Mouse (Mus musculus): ENCODE data around the gene Hist1h1b. TPM values are rescaled to one million over a fixed set of nuclear protein-coding genes. Genes with fewer than 3 reads are reported as not detected.
"Not testable (repeated sequence)": the region's sequence is repeated elsewhere in the genome, so short reads cannot be mapped to it uniquely, and the experiment has no call there.

The Hist1h1b gene
- 1.6 and 1.7 TPM in 2 replicates for polyA plus RNA-seq (2014; fragmentation: Nextera tagmentation; extraction: Ambion mirVana)

GRCm38 (mm10) chr13:21779767-21780731 is at the start of gene Hist1h1b:
Gene Hist1h1b (minus strand): TSS chr13:21780625.
- H3K9ac ChIP-seq: peak within 1 kb of the TSS; percentile 32
- H3K27me3 ChIP-seq (ENCODE audit: control insufficient read depth, insufficient read depth, low read length): no peaks in the 10 kb centered on the region
- peak; percentile 55 for DNase-seq (ENCODE audit: low spot score)
- peak within 1 kb of the TSS; percentile 33 for H3K4me3 ChIP-seq (replicated peaks; ENCODE audit: low read length)
- no peaks in the 10 kb centered on the region for H3K36me3 ChIP-seq (replicated peaks; ENCODE audit: control insufficient read depth, insufficient read depth)
- H3K4me2 ChIP-seq (replicated peaks): peak within 1 kb of the TSS; percentile 69
- H3K27ac ChIP-seq: peak within 1 kb of the TSS; percentile 63
- no peaks in the 10 kb centered on the region for H3K9me3 ChIP-seq (ENCODE audit: control insufficient read depth, low read length)
- under 1% methylated on average over 44 of the region's 44 CpGs for WGBS
- ATAC-seq (ENCODE audit: low FRiP score): no peak
- peaks cover 22% of the 10 kb centered on the region for H3K4me1 ChIP-seq (replicated peaks; ENCODE audit: control insufficient read depth, insufficient read depth, low read length)

GRCm38 (mm10) chr13:21828511-21828910 is 48.1 kb upstream of the Hist1h1b start:
- no peaks in the 10 kb centered on the region for H3K36me3 ChIP-seq (replicated peaks; ENCODE audit: control insufficient read depth, insufficient read depth)
- no peaks in the 10 kb centered on the region for H3K27me3 ChIP-seq (ENCODE audit: control insufficient read depth, insufficient read depth, low read length)
- H3K9me3 ChIP-seq (ENCODE audit: control insufficient read depth, low read length): no peaks in the 10 kb centered on the region
- no peak overlapping the region for H3K4me2 ChIP-seq (replicated peaks)
- ATAC-seq (ENCODE audit: low FRiP score): no peak
- no peaks in the 10 kb centered on the region for H3K4me1 ChIP-seq (replicated peaks; ENCODE audit: control insufficient read depth, insufficient read depth, low read length)
- no peak overlapping the region for H3K27ac ChIP-seq
- no peak overlapping the region for H3K4me3 ChIP-seq (replicated peaks; ENCODE audit: low read length)
- H3K9ac ChIP-seq: no peak overlapping the region
- WGBS: 82% methylated on average over 3 of the region's 3 CpGs
- DNase-seq (ENCODE audit: low spot score): no peak

DNA sequence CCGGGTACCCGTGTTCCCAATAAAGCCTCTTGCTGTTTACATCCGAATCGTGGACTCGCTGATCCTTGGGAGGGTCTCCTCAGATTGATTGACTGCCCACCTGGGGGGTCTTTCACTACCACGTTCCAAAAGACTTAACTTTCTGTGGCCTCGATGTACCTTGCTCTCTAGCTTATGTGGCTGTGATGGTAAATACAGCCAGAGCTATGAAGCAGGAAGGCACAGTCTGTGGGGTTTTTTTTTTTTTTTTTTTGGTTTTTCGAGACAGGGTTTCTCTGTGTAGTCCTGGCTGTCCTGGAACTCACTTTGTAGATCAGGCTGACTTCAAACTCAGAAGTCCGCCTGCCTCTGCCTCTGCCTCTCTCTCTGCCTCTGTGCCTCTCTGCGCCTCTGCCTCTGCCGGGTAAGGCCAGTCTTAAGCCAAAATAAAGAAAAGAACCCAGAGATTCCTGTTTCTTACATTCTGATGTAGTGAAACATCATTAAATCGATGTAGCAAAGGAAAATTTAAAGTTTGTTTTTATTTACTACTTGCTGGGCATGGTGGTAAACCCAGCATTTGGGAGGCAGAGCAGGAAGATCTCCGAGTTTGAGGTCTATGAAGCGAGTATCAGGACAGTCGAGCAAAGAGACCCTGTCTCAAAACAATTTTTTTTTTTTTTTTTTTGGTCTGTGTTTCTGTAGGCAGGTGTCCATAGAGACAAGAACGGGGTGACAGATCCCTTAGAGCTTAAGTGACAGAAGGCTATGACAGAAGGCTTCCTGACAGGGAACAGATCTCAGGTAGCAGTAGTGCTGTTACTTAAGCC is 39.9 kb upstream of the Hist1h1b start:
- WGBS: 76% methylated on average over 6 of the region's 16 CpGs
- H3K9ac ChIP-seq; H3K27ac ChIP-seq; DNase-seq (ENCODE audit: low spot score); ATAC-seq (ENCODE audit: low FRiP score); H3K4me2 ChIP-seq (replicated peaks); H3K9me3 ChIP-seq (ENCODE audit: control insufficient read depth, low read length); H3K27me3 ChIP-seq (ENCODE audit: control insufficient read depth, insufficient read depth, low read length); H3K4me3 ChIP-seq (replicated peaks; ENCODE audit: low read length); H3K4me1 ChIP-seq (replicated peaks; ENCODE audit: control insufficient read depth, insufficient read depth, low read length); H3K36me3 ChIP-seq (replicated peaks; ENCODE audit: control insufficient read depth, insufficient read depth): not testable (repeated sequence)

DNA sequence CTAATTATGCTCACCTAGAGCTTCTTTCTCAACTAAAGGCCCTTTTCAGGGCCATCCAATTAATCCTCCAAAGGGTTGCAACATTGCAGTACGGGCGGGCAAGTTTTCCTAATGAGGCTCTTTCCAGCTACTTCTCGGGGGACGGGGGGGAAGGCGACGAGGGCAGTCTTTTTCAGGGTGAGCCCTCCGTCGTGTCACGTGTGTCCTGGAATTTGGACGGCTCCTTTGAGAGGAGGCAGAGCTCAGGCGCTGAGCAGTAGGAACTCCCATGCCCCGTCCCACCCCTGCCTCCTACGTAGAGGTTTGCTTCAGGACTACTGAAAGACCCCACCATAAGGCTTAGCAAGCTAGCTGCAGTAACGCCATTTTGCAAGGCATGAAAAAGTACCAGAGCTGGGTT is 31.7 kb upstream of the Hist1h1b start:
- H3K4me3 ChIP-seq (replicated peaks; ENCODE audit: low read length): not testable (repeated sequence)

GRCm38 (mm10) chr13:21811539-21811938 is 31.1 kb upstream of the Hist1h1b start, which contains the start of gene Hist1h4m:
Gene Hist1h4m (plus strand): TSS chr13:21811746.
- H3K36me3 ChIP-seq (replicated peaks; ENCODE audit: control insufficient read depth, insufficient read depth); H3K27me3 ChIP-seq (ENCODE audit: control insufficient read depth, insufficient read depth, low read length); DNase-seq (ENCODE audit: low spot score); H3K27ac ChIP-seq; H3K9ac ChIP-seq; H3K4me1 ChIP-seq (replicated peaks; ENCODE audit: control insufficient read depth, insufficient read depth, low read length); H3K9me3 ChIP-seq (ENCODE audit: control insufficient read depth, low read length); H3K4me3 ChIP-seq (replicated peaks; ENCODE audit: low read length): not testable (repeated sequence)
- WGBS: no CpG with 5 or more reads among the region's 24 CpGs
- peak; percentile 67 for ATAC-seq (ENCODE audit: low FRiP score)
- peak within 1 kb of the TSS; percentile 47 for H3K4me2 ChIP-seq (replicated peaks)

More for the DNA sequence above, 31.7 kb upstream of the Hist1h1b start:
- H3K36me3 ChIP-seq (replicated peaks; ENCODE audit: control insufficient read depth, insufficient read depth); H3K27ac ChIP-seq; H3K9me3 ChIP-seq (ENCODE audit: control insufficient read depth, low read length); H3K9ac ChIP-seq; DNase-seq (ENCODE audit: low spot score); H3K4me1 ChIP-seq (replicated peaks; ENCODE audit: control insufficient read depth, insufficient read depth, low read length); H3K27me3 ChIP-seq (ENCODE audit: control insufficient read depth, insufficient read depth, low read length): not testable (repeated sequence)
- 0% methylated on average over 13 of the region's 14 CpGs for WGBS
- peak overlapping the region; percentile 47 for H3K4me2 ChIP-seq (replicated peaks)
- peak; percentile 19 for ATAC-seq (ENCODE audit: low FRiP score)

GRCm38 (mm10) chr13:21811074-21811473 is 30.6 kb upstream of the Hist1h1b start:
- WGBS: no CpG with 5 or more reads among the region's 8 CpGs
- H3K27ac ChIP-seq; H3K4me1 ChIP-seq (replicated peaks; ENCODE audit: control insufficient read depth, insufficient read depth, low read length); H3K27me3 ChIP-seq (ENCODE audit: control insufficient read depth, insufficient read depth, low read length); H3K36me3 ChIP-seq (replicated peaks; ENCODE audit: control insufficient read depth, insufficient read depth); H3K4me2 ChIP-seq (replicated peaks); H3K4me3 ChIP-seq (replicated peaks; ENCODE audit: low read length); H3K9me3 ChIP-seq (ENCODE audit: control insufficient read depth, low read length); DNase-seq (ENCODE audit: low spot score); H3K9ac ChIP-seq: not testable (repeated sequence)
- peak; percentile 26 for ATAC-seq (ENCODE audit: low FRiP score)

GRCm38 (mm10) chr13:21810073-21810472 is 29.6 kb upstream of the Hist1h1b start, which contains the start of the genes Hist1h2bq and Hist1h2ao:
Gene Hist1h2bq (minus strand): TSS chr13:21810197.
Gene Hist1h2ao (plus strand): TSS chr13:21810465.
- not testable (repeated sequence) for H3K9ac ChIP-seq; H3K4me1 ChIP-seq (replicated peaks; ENCODE audit: control insufficient read depth, insufficient read depth, low read length); H3K27ac ChIP-seq; H3K27me3 ChIP-seq (ENCODE audit: control insufficient read depth, insufficient read depth, low read length); H3K36me3 ChIP-seq (replicated peaks; ENCODE audit: control insufficient read depth, insufficient read depth); H3K9me3 ChIP-seq (ENCODE audit: control insufficient read depth, low read length); H3K4me2 ChIP-seq (replicated peaks); H3K4me3 ChIP-seq (replicated peaks; ENCODE audit: low read length); DNase-seq (ENCODE audit: low spot score)
- WGBS: no CpG with 5 or more reads among the region's 23 CpGs
- ATAC-seq (ENCODE audit: low FRiP score): peak; percentile 98

GRCm38 (mm10) chr13:21803058-21803457 is 22.6 kb upstream of the Hist1h1b start:
- ATAC-seq (ENCODE audit: low FRiP score): peak; percentile 70
- not testable (repeated sequence) for H3K9ac ChIP-seq; H3K27ac ChIP-seq; H3K4me2 ChIP-seq (replicated peaks); H3K9me3 ChIP-seq (ENCODE audit: control insufficient read depth, low read length); DNase-seq (ENCODE audit: low spot score); H3K36me3 ChIP-seq (replicated peaks; ENCODE audit: control insufficient read depth, insufficient read depth); H3K4me3 ChIP-seq (replicated peaks; ENCODE audit: low read length); H3K4me1 ChIP-seq (replicated peaks; ENCODE audit: control insufficient read depth, insufficient read depth, low read length); H3K27me3 ChIP-seq (ENCODE audit: control insufficient read depth, insufficient read depth, low read length)
- WGBS: no CpG with 5 or more reads among the region's 4 CpGs

- H3K4me1 ChIP-seq (replicated peaks; ENCODE audit: control insufficient read depth, insufficient read depth, low read length); H3K9ac ChIP-seq; H3K36me3 ChIP-seq (replicated peaks; ENCODE audit: control insufficient read depth, insufficient read depth); H3K27ac ChIP-seq; H3K27me3 ChIP-seq (ENCODE audit: control insufficient read depth, insufficient read depth, low read length); ATAC-seq (ENCODE audit: low FRiP score); DNase-seq (ENCODE audit: low spot score); H3K4me3 ChIP-seq (replicated peaks; ENCODE audit: low read length); H3K9me3 ChIP-seq (ENCODE audit: control insufficient read depth, low read length); H3K4me2 ChIP-seq (replicated peaks): not testable (repeated sequence)
Measured at GRCm38 (mm10) chr13:21797163-21797562, 16.7 kb upstream of the Hist1h1b start.
